Mouse (Mus musculus): Measurements from ENCODE around the gene Tmem51. TPM values are rescaled to one million over a fixed set of nuclear protein-coding genes. Genes with fewer than 3 reads are reported as not detected.

Tmem51 gene
- total and polyA plus RNA-seq, 2 experiments, result 4.1 to 13.3 TPM

GRCm38 (mm10) chr4:142095513-142096241 is 11.6 kb upstream of the Tmem51 start:
- Histone ChIP-seq H3K4me3 (ENCODE audit: insufficient read depth, low read depth, low read length) (no peak overlapping the region), H3K27me3 (ENCODE audit: control insufficient read depth, insufficient read depth, low read length) (no peaks in the 10 kb centered on the region), H3K9ac (ENCODE audit: low read depth, low read length) (no peak overlapping the region), H3K36me3 (ENCODE audit: control insufficient read depth, insufficient read depth, low read length) (no peaks in the 10 kb centered on the region), H3K79me2 (ENCODE audit: control insufficient read depth, insufficient read depth, low read length) (no peaks in the 10 kb centered on the region), H3K4me1 (ENCODE audit: control insufficient read depth, insufficient read depth, low read length) (peaks cover 10% of the 10 kb centered on the region), H3K27ac (replicated peaks; ENCODE audit: insufficient read depth, low read depth, low read length) (no peak overlapping the region)
- no peak for DNase-seq (ENCODE audit: extremely low read depth, low read depth, low spot score)
- WGBS, result 66% methylated on average over 15 of the region's 15 CpGs
- TF ChIP-seq CTCF (IDR thresholded peaks at IDR 0.05; ENCODE audit: low read depth, low read length), result no peak
- no peak for TF ChIP-seq POLR2A (IDR thresholded peaks at IDR 0.05; ENCODE audit: extremely low read depth, insufficient read depth, low read length)

- Histone ChIP-seq H3K79me2 (ENCODE audit: control insufficient read depth, insufficient read depth, low read length) (no peaks in the 10 kb centered on the region), H3K4me3 (ENCODE audit: insufficient read depth, low read depth, low read length) (no peak overlapping the region), H3K36me3 (ENCODE audit: control insufficient read depth, insufficient read depth, low read length) (no peaks in the 10 kb centered on the region), H3K27me3 (ENCODE audit: control insufficient read depth, insufficient read depth, low read length) (no peaks in the 10 kb centered on the region), H3K27ac (replicated peaks; ENCODE audit: insufficient read depth, low read depth, low read length) (0 out of 2 replicates have a peak overlapping the region, but pooled peaks have one; percentile 9), H3K9ac (ENCODE audit: low read depth, low read length) (no peak overlapping the region), H3K4me1 (ENCODE audit: control insufficient read depth, insufficient read depth, low read length) (peaks cover 12% of the 10 kb centered on the region)
- 59% methylated on average over 11 of the region's 11 CpGs for WGBS
- DNase-seq (ENCODE audit: extremely low read depth, low read depth, low spot score), result no peak
- no peak for TF ChIP-seq CTCF (IDR thresholded peaks at IDR 0.05; ENCODE audit: low read depth, low read length)
Measured at GRCm38 (mm10) chr4:142094386-142094785, 10.3 kb upstream of the Tmem51 start.

GRCm38 (mm10) chr4:142091100-142091499 is 7.0 kb upstream of the Tmem51 start:
- no peak overlapping the region for H3K9ac ChIP-seq (ENCODE audit: low read depth, low read length)

GRCm38 (mm10) chr4:142089966-142090365 is 5.9 kb upstream of the Tmem51 start:
- 89% methylated on average over 6 of the region's 6 CpGs for WGBS
- no peak overlapping the region for H3K4me3 ChIP-seq (ENCODE audit: insufficient read depth, low read depth, low read length)
- no peaks in the 10 kb centered on the region for H3K36me3 ChIP-seq (ENCODE audit: control insufficient read depth, insufficient read depth, low read length)
- H3K27ac ChIP-seq (replicated peaks; ENCODE audit: insufficient read depth, low read depth, low read length), result no peak overlapping the region
- DNase-seq (ENCODE audit: extremely low read depth, low read depth, low spot score), result no peak
- no peak for TF ChIP-seq CTCF (IDR thresholded peaks at IDR 0.05; ENCODE audit: low read depth, low read length)
- TF ChIP-seq POLR2A (IDR thresholded peaks at IDR 0.05; ENCODE audit: extremely low read depth, insufficient read depth, low read length), result no peak
- H3K4me1 ChIP-seq (ENCODE audit: control insufficient read depth, insufficient read depth, low read length), result peaks cover 3% of the 10 kb centered on the region; the same call in 1 of the 2 replicates
- no peaks in the 10 kb centered on the region for H3K27me3 ChIP-seq (ENCODE audit: control insufficient read depth, insufficient read depth, low read length)
- H3K9ac ChIP-seq (ENCODE audit: low read depth, low read length), result no peak overlapping the region
- no peaks in the 10 kb centered on the region for H3K79me2 ChIP-seq (ENCODE audit: control insufficient read depth, insufficient read depth, low read length)

More at GRCm38 (mm10) chr4:142091100-142091499, 7.0 kb upstream of the Tmem51 start:
- H3K4me1 ChIP-seq (ENCODE audit: control insufficient read depth, insufficient read depth, low read length), result peaks cover 6% of the 10 kb centered on the region; the same call in 1 of the 2 replicates
- peak overlapping the region; percentile 40 for H3K27ac ChIP-seq (replicated peaks; ENCODE audit: insufficient read depth, low read depth, low read length)
- no peaks in the 10 kb centered on the region for H3K27me3 ChIP-seq (ENCODE audit: control insufficient read depth, insufficient read depth, low read length)
- no peak for DNase-seq (ENCODE audit: extremely low read depth, low read depth, low spot score)
- H3K79me2 ChIP-seq (ENCODE audit: control insufficient read depth, insufficient read depth, low read length), result no peaks in the 10 kb centered on the region
- H3K36me3 ChIP-seq (ENCODE audit: control insufficient read depth, insufficient read depth, low read length), result no peaks in the 10 kb centered on the region
- H3K4me3 ChIP-seq (ENCODE audit: insufficient read depth, low read depth, low read length), result no peak overlapping the region
- WGBS, result 67% methylated on average over 2 of the region's 2 CpGs
- no peak for TF ChIP-seq POLR2A (IDR thresholded peaks at IDR 0.05; ENCODE audit: extremely low read depth, insufficient read depth, low read length)
- TF ChIP-seq CTCF (IDR thresholded peaks at IDR 0.05; ENCODE audit: low read depth, low read length), result no peak

- Histone ChIP-seq H3K79me2 (ENCODE audit: control insufficient read depth, insufficient read depth, low read length) (no peaks in the 10 kb centered on the region), H3K4me1 (ENCODE audit: control insufficient read depth, insufficient read depth, low read length) (peaks cover 3% of the 10 kb centered on the region; the same call in 1 of the 2 replicates), H3K27ac (replicated peaks; ENCODE audit: insufficient read depth, low read depth, low read length) (no peak overlapping the region), H3K9ac (ENCODE audit: low read depth, low read length) (no peak overlapping the region), H3K36me3 (ENCODE audit: control insufficient read depth, insufficient read depth, low read length) (no peaks in the 10 kb centered on the region), H3K27me3 (ENCODE audit: control insufficient read depth, insufficient read depth, low read length) (no peaks in the 10 kb centered on the region), H3K4me3 (ENCODE audit: insufficient read depth, low read depth, low read length) (no peak overlapping the region)
- WGBS, result 71% methylated on average over 6 of the region's 6 CpGs
- TF ChIP-seq CTCF (IDR thresholded peaks at IDR 0.05; ENCODE audit: low read depth, low read length) (no peak), POLR2A (IDR thresholded peaks at IDR 0.05; ENCODE audit: extremely low read depth, insufficient read depth, low read length) (no peak)
- no peak for DNase-seq (ENCODE audit: extremely low read depth, low read depth, low spot score)
Measured at GRCm38 (mm10) chr4:142088836-142089235, 4.7 kb upstream of the Tmem51 start.

GRCm38 (mm10) chr4:142088409-142088808 is 4.3 kb upstream of the Tmem51 start:
- 72% methylated on average over 4 of the region's 4 CpGs for WGBS
- H3K36me3 ChIP-seq (ENCODE audit: control insufficient read depth, insufficient read depth, low read length), result no peaks in the 10 kb centered on the region
- no peak overlapping the region for H3K4me3 ChIP-seq (ENCODE audit: insufficient read depth, low read depth, low read length)
- H3K27me3 ChIP-seq (ENCODE audit: control insufficient read depth, insufficient read depth, low read length), result no peaks in the 10 kb centered on the region
- no peak overlapping the region for H3K27ac ChIP-seq (replicated peaks; ENCODE audit: insufficient read depth, low read depth, low read length)
- peaks cover 3% of the 10 kb centered on the region; the same call in 1 of the 2 replicates for H3K4me1 ChIP-seq (ENCODE audit: control insufficient read depth, insufficient read depth, low read length)
- no peak for DNase-seq (ENCODE audit: extremely low read depth, low read depth, low spot score)
- no peaks in the 10 kb centered on the region for H3K79me2 ChIP-seq (ENCODE audit: control insufficient read depth, insufficient read depth, low read length)
- H3K9ac ChIP-seq (ENCODE audit: low read depth, low read length), result no peak overlapping the region
- TF ChIP-seq POLR2A (IDR thresholded peaks at IDR 0.05; ENCODE audit: extremely low read depth, insufficient read depth, low read length) (no peak), CTCF (IDR thresholded peaks at IDR 0.05; ENCODE audit: low read depth, low read length) (no peak)
